Mouse (Mus musculus): ENCODE results near the gene Epdr1. TPM values are rescaled to one million over a fixed set of nuclear protein-coding genes. Genes with fewer than 3 reads are reported as not detected.

Epdr1 gene
- polyA plus RNA-seq, 1 experiment from 2014 or later, result 14.6 TPM

- no peak overlapping the region for H3K27ac ChIP-seq
- peak; percentile 23 for ATAC-seq (ENCODE audit: low FRiP score, low read depth)
- H3K9me3 ChIP-seq, result no peaks in the 10 kb centered on the region
- no peaks in the 10 kb centered on the region for H3K36me3 ChIP-seq
- H3K9ac ChIP-seq, result peak overlapping the region; percentile 55
- peak overlapping the region; percentile 87 for H3K4me2 ChIP-seq (replicated peaks)
- 20% methylated on average over 30 of the region's 30 CpGs for WGBS
- H3K4me3 ChIP-seq, result peak overlapping the region; percentile 44
- H3K4me1 ChIP-seq, result peaks cover 7% of the 10 kb centered on the region
- peaks cover 11% of the 10 kb centered on the region for H3K27me3 ChIP-seq (replicated peaks)
Measured at GRCm38 (mm10) chr13:19623228-19623905, 3.6 kb upstream of the Epdr1 start.

DNA sequence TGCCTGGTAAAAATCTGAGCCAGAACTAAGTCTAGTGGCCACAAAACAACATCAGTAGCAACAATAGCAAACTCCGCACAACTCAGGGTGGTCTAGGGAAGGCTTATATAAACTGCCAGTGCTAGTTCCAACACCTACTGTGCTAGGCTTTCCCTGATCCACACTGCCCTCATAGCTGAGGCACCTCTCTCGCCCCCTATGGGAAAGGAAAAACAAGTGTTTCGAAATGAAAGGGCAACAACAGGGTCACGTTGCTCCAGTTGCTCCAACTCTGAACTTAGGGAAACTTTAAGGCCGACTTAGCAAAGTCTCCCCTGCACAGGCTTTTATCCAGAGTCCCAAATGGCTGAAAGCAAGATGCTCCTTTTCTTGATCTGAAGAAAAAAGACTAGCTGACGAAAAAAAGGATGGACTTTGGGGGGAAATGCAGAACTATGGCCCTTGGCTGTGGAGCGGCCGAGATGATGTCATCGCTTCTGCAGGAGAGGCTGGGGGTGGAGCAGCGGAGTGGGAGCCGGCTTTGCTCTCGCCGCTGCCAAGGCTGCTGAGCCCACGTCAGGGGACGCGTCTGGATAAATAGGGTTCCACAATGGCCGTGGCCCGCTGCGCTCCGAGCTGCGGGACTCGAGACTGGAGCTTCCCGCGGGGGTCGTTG, 3.0 kb upstream of the Epdr1 start, which contains the start of gene Sfrp4:
Sfrp4 (plus strand) TSS at position 532 of the 655 bp plus-strand sequence.
- H3K4me1 ChIP-seq, result peaks cover 7% of the 10 kb centered on the region
- H3K9ac ChIP-seq, result peak within 1 kb of the TSS; percentile 55
- no peaks in the 10 kb centered on the region for H3K36me3 ChIP-seq
- no peaks in the 10 kb centered on the region for H3K9me3 ChIP-seq
- WGBS, result 3% methylated on average over 25 of the region's 25 CpGs
- ATAC-seq (ENCODE audit: low FRiP score, low read depth), result peak; percentile 59
- peak within 1 kb of the TSS; percentile 87 for H3K4me2 ChIP-seq (replicated peaks)
- H3K27ac ChIP-seq, result no peak within 1 kb of the TSS
- peak within 1 kb of the TSS; percentile 44 for H3K4me3 ChIP-seq
- peaks cover 11% of the 10 kb centered on the region for H3K27me3 ChIP-seq (replicated peaks)

- peak overlapping the region; percentile 88 for H3K4me2 ChIP-seq (replicated peaks)
- 6% methylated on average over 5 of the region's 5 CpGs for whole genome bisulfite sequencing
- peaks cover 7% of the 10 kb centered on the region for H3K27me3 ChIP-seq (replicated peaks)
- peak; percentile 45 for ATAC-seq (ENCODE audit: low FRiP score, low read depth)
- peak overlapping the region; percentile 66 for H3K4me3 ChIP-seq
- no peaks in the 10 kb centered on the region for H3K9me3 ChIP-seq
- no peak overlapping the region for H3K27ac ChIP-seq
- H3K36me3 ChIP-seq, result no peaks in the 10 kb centered on the region
- H3K4me1 ChIP-seq, result peaks cover 7% of the 10 kb centered on the region
- H3K9ac ChIP-seq, result peak overlapping the region; percentile 75
Measured at GRCm38 (mm10) chr13:19618841-19619215, 899 bp downstream of the Epdr1 start.

- Histone ChIP-seq H3K4me3 (no peak overlapping the region), H3K4me1 (no peaks in the 10 kb centered on the region), H3K27ac (no peak overlapping the region), H3K27me3 (replicated peaks) (no peaks in the 10 kb centered on the region), H3K9me3 (no peaks in the 10 kb centered on the region), H3K9ac (no peak overlapping the region), H3K4me2 (replicated peaks) (peak overlapping the region; percentile 88; the same call in 1 of the 2 replicates), H3K36me3 (no peaks in the 10 kb centered on the region)
- ATAC-seq (ENCODE audit: low FRiP score, low read depth), result no peak
- WGBS, result 87% methylated on average over 4 of the region's 4 CpGs
Measured at GRCm38 (mm10) chr13:19618081-19618480, 1.6 kb downstream of the Epdr1 start.

GRCm38 (mm10) chr13:19614311-19614710, 5.4 kb downstream of the Epdr1 start:
- H3K4me1 ChIP-seq, result peaks cover 9% of the 10 kb centered on the region; the same call in 1 of the 2 replicates
- H3K9ac ChIP-seq, result no peak overlapping the region
- WGBS, result 81% methylated on average over 1 of the region's 1 CpGs
- H3K27me3 ChIP-seq (replicated peaks), result no peaks in the 10 kb centered on the region
- ATAC-seq (ENCODE audit: low FRiP score, low read depth), result no peak
- no peak overlapping the region for H3K4me2 ChIP-seq (replicated peaks)
- H3K36me3 ChIP-seq, result no peaks in the 10 kb centered on the region
- H3K4me3 ChIP-seq, result no peak overlapping the region
- H3K9me3 ChIP-seq, result no peaks in the 10 kb centered on the region
- H3K27ac ChIP-seq, result no peak overlapping the region

DNA sequence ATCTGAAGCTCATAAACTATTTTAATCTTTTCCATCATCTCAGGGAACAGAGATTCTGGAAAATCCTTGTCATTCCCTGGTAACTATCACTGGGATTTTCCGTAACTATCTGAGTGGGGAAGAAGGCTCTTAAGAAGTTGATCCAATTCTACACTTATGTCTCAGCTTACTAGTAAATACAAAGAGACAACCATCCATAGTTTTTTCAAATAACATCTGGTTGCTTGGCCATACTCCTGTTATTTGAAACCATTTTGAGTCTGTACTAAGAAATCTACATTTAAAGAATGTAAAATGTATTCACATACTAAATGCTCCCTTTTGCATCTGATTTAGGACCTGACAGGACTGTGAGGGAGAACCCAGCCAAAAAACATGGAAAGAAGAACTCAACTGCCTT, 6.3 kb downstream of the Epdr1 start:
- Histone ChIP-seq H3K9me3 (no peaks in the 10 kb centered on the region), H3K9ac (no peak overlapping the region), H3K4me2 (replicated peaks) (no peak overlapping the region), H3K4me3 (no peak overlapping the region), H3K27ac (no peak overlapping the region), H3K27me3 (replicated peaks) (no peaks in the 10 kb centered on the region), H3K36me3 (no peaks in the 10 kb centered on the region), H3K4me1 (peaks cover 9% of the 10 kb centered on the region; the same call in 1 of the 2 replicates)
- no peak for ATAC-seq (ENCODE audit: low FRiP score, low read depth)
- WGBS, result 91% methylated on average over 1 of the region's 1 CpGs

DNA sequence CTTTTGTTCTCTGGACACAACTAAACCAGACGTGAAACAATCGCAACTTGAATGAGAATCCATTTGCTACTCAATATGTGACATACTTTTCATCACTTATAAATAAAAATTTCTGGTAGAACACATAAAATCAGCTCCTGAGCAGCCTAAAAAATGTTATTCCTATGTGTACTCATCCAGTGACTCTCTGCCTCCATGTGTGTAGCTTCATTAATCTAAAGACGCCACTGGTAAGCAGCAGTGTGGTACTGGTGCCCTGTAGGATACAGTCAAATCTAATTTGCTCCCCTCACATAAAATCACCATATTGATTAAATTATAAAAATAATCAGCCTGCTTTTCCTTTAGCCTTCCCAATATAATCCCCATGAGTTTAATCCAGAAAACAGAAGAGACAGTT, 6.8 kb downstream of the Epdr1 start:
- Histone ChIP-seq H3K4me2 (replicated peaks) (no peak overlapping the region), H3K4me3 (no peak overlapping the region), H3K27me3 (replicated peaks) (no peaks in the 10 kb centered on the region), H3K9ac (no peak overlapping the region), H3K27ac (no peak overlapping the region), H3K4me1 (peaks cover 9% of the 10 kb centered on the region; the same call in 1 of the 2 replicates), H3K9me3 (no peaks in the 10 kb centered on the region), H3K36me3 (no peaks in the 10 kb centered on the region)
- peak; percentile 59; the same call in 1 of the 2 replicates for ATAC-seq (ENCODE audit: low FRiP score, low read depth)
- WGBS, result 47% methylated on average over 3 of the region's 3 CpGs

GRCm38 (mm10) chr13:19612348-19612747, 7.4 kb downstream of the Epdr1 start:
- H3K36me3 ChIP-seq, result no peaks in the 10 kb centered on the region
- H3K27ac ChIP-seq, result no peak overlapping the region
- peaks cover 9% of the 10 kb centered on the region; the same call in 1 of the 2 replicates for H3K4me1 ChIP-seq
- H3K27me3 ChIP-seq (replicated peaks), result no peaks in the 10 kb centered on the region
- H3K9me3 ChIP-seq, result no peaks in the 10 kb centered on the region
- no peak overlapping the region for H3K4me3 ChIP-seq
- H3K9ac ChIP-seq, result no peak overlapping the region
- 25% methylated on average over 1 of the region's 1 CpGs for WGBS
- ATAC-seq (ENCODE audit: low FRiP score, low read depth), result peak; percentile 57; the same call in 1 of the 2 replicates
- H3K4me2 ChIP-seq (replicated peaks), result no peak overlapping the region

DNA sequence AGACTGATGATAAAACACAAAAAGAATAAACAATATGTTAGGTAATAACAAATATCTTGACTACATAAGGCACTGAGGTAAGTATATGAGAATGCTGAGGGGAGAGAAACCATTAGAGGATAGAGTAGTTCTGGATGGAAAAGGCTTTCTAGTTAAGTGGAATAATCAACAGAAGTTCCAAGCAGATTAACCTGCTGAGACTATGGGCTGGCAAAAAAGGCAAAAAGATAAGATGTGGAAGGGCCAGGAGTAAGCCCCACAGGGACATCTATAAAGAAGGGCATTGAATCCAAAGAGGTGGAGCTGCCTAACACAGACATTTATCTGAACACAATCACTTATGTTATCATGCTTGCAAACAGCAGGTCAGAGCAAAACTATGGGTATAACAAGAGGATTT, 11.6 kb downstream of the Epdr1 start:
- no peaks in the 10 kb centered on the region for H3K9me3 ChIP-seq
- no peaks in the 10 kb centered on the region for H3K27me3 ChIP-seq (replicated peaks)

GRCm38 (mm10) chr13:19604916-19605315, 14.8 kb downstream of the Epdr1 start:
- Histone ChIP-seq H3K9ac (no peak overlapping the region), H3K9me3 (no peaks in the 10 kb centered on the region), H3K27me3 (replicated peaks) (no peaks in the 10 kb centered on the region), H3K4me2 (replicated peaks) (no peak overlapping the region), H3K4me3 (no peak overlapping the region), H3K36me3 (no peaks in the 10 kb centered on the region), H3K4me1 (no peaks in the 10 kb centered on the region), H3K27ac (no peak overlapping the region)
- ATAC-seq (ENCODE audit: low FRiP score, low read depth), result no peak

More for the DNA sequence above, 11.6 kb downstream of the Epdr1 start:
- H3K9ac ChIP-seq, result no peak overlapping the region
- no peak overlapping the region for H3K4me3 ChIP-seq
- peaks cover 9% of the 10 kb centered on the region; the same call in 1 of the 2 replicates for H3K4me1 ChIP-seq
- no peaks in the 10 kb centered on the region for H3K36me3 ChIP-seq
- H3K27ac ChIP-seq, result no peak overlapping the region
- H3K4me2 ChIP-seq (replicated peaks), result no peak overlapping the region
- ATAC-seq (ENCODE audit: low FRiP score, low read depth), result no peak

DNA sequence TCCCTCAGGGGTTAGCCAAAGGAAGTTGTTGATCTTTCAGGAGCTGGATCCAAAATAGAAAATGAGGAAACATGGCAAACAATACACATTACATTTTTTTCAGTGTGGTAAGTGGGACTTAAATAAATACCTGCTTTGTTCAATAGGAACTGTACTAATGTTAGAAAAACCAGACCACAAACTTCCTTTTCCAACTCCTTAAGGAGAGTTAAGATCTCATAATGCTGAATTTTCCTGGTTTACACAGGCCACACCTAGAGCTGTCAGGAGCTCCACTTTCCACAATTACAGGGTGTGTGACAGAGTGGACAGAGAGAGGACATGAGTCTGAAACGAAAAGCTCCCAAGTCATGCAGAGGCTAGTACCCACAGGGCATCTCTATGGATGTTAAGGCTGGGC, 16.0 kb downstream of the Epdr1 start:
- Histone ChIP-seq H3K4me2 (replicated peaks) (no peak overlapping the region), H3K4me3 (no peak overlapping the region), H3K9ac (no peak overlapping the region), H3K4me1 (no peaks in the 10 kb centered on the region), H3K27ac (no peak overlapping the region), H3K9me3 (no peaks in the 10 kb centered on the region), H3K36me3 (no peaks in the 10 kb centered on the region), H3K27me3 (replicated peaks) (no peaks in the 10 kb centered on the region)
- ATAC-seq (ENCODE audit: low FRiP score, low read depth), result no peak
- WGBS, result 94% methylated on average over 1 of the region's 1 CpGs

DNA sequence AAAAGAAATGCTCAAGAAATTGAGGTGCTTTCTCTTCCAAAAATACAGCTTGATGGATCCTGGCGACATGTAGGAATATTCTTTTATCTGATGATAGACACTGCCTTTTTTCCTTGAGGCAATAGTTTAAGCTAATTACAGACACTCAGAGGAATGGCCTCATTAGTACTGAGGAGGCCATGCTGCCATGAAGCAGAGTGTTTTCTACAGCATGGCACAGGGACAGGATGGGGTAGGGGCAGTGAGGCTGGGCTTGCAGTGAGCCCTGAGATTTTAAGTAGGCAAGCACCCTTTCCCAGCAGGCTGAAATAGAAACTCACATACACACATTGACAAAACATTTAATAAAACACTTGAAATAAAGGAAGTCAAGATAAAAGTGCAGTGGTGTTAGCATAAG, 17.2 kb downstream of the Epdr1 start:
- ATAC-seq (ENCODE audit: low FRiP score, low read depth), result no peak
- H3K4me3 ChIP-seq, result no peak overlapping the region
- H3K9me3 ChIP-seq, result no peaks in the 10 kb centered on the region
- 91% methylated on average over 1 of the region's 1 CpGs for WGBS
- no peaks in the 10 kb centered on the region for H3K4me1 ChIP-seq
- H3K4me2 ChIP-seq (replicated peaks), result no peak overlapping the region
- H3K9ac ChIP-seq, result no peak overlapping the region
- H3K36me3 ChIP-seq, result no peaks in the 10 kb centered on the region
- no peaks in the 10 kb centered on the region for H3K27me3 ChIP-seq (replicated peaks)
- no peak overlapping the region for H3K27ac ChIP-seq

All from neural tube, embryonic 12.5 days (tissue).